Mouse (Mus musculus): ENCODE measurements at regions not wholly inside any gene's neighbourhood (a gene's known extent, or its start where the extent isn't known, plus 50 kb on each side); places are given as distances from the start of the nearest gene placed in this dataset.

GRCm38 (mm10) chr17:15192840-15193239 lies 151.5 kb upstream of the Gm3448 start:
- no peaks in the 10 kb centered on the region for H3K9me3 ChIP-seq (ENCODE audit: control insufficient read depth, insufficient read depth, low read depth, low read length)
- no peaks in the 10 kb centered on the region for H3K36me3 ChIP-seq (ENCODE audit: control insufficient read depth, insufficient read depth, low read length, poor library complexity, severe bottlenecking)
- no peak for DNase-seq (ENCODE audit: low read depth, low spot score)
- peaks cover 2 to 5% of the 10 kb centered on the region in 2 experiments; a peak in 2 of 4 replicates for H3K4me1 ChIP-seq (ENCODE audit: control insufficient read depth in 2 of 2, insufficient read depth in 2 of 2, low read length in 2 of 2, poor library complexity in 1 of 2)
- TF ChIP-seq CHD2 (IDR thresholded peaks at IDR 0.05; ENCODE audit: low read depth, low read length) = no peak
- no peak for TF ChIP-seq ZC3H11A (IDR thresholded peaks at IDR 0.05; ENCODE audit: borderline replicate concordance, low read depth, low read length)
- no peak for TF ChIP-seq ZNF384 (IDR thresholded peaks at IDR 0.05; ENCODE audit: low read depth, low read length)
- no peak for TF ChIP-seq HCFC1 (IDR thresholded peaks at IDR 0.05; ENCODE audit: borderline replicate concordance, insufficient read depth, low read length)
- TF ChIP-seq MAFK (IDR thresholded peaks at IDR 0.05; ENCODE audit: insufficient read depth, low read depth, low read length) = no peak
- in situ Hi-C loops (cut with MboI; ENCODE audit: low sequenced_read_pairs in 2 of 2, unreplicated experiment in 2 of 2) = no loop called here
- no peak overlapping the region for H3K27ac ChIP-seq (ENCODE audit: insufficient read depth, low read depth, low read length, poor library complexity, severe bottlenecking)
- no peak overlapping the region for H3K9ac ChIP-seq (ENCODE audit: insufficient read depth, low read depth, low read length, poor library complexity, severe bottlenecking)
- H3K4me3 ChIP-seq (ENCODE audit: insufficient read depth in 1 of 2, low read depth in 1 of 2, low read length in 2 of 2, poor library complexity in 1 of 2, severe bottlenecking in 1 of 2) = no peak overlapping the region

DNA sequence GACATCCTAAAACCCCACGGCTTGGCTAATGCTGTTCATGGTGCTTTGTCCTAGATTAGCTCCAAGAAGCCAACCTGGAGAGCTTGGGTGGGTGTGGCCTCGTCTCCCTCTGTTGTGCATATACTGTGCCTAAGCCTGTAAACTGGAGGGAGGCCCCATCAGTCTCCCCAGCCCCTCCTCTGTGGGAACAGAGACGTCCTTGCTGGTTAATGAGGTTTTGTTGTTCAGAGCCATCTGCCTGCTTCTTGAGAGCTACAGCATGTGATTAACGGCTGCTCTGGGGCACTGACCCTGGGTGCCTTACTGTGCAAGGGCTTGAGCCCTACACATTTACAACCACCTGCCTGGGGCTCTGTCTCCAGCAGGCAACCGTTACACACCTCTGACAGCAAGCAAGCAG lies 143.9 kb upstream of the Gm3448 start:
- Histone ChIP-seq H3K27ac (ENCODE audit: insufficient read depth, low read depth, low read length, poor library complexity, severe bottlenecking) (no peak overlapping the region), H3K36me3 (ENCODE audit: control insufficient read depth, insufficient read depth, low read length, poor library complexity, severe bottlenecking) (no peaks in the 10 kb centered on the region), H3K9ac (ENCODE audit: insufficient read depth, low read depth, low read length, poor library complexity, severe bottlenecking) (no peak overlapping the region), H3K9me3 (ENCODE audit: control insufficient read depth, insufficient read depth, low read depth, low read length) (no peaks in the 10 kb centered on the region), H3K4me3 (ENCODE audit: insufficient read depth in 1 of 2, low read depth in 1 of 2, low read length in 2 of 2, poor library complexity in 1 of 2, severe bottlenecking in 1 of 2) (no peak overlapping the region), H3K4me1 (ENCODE audit: control insufficient read depth in 2 of 2, insufficient read depth in 2 of 2, low read length in 2 of 2, poor library complexity in 1 of 2) (peaks cover 7 to 21% of the 10 kb centered on the region in 2 experiments)
- no peak for DNase-seq (ENCODE audit: low read depth, low spot score)
- TF ChIP-seq ZNF384 (IDR thresholded peaks at IDR 0.05; ENCODE audit: low read depth, low read length) (no peak), CHD2 (IDR thresholded peaks at IDR 0.05; ENCODE audit: low read depth, low read length) (no peak), MAFK (IDR thresholded peaks at IDR 0.05; ENCODE audit: insufficient read depth, low read depth, low read length) (no peak), ZC3H11A (IDR thresholded peaks at IDR 0.05; ENCODE audit: borderline replicate concordance, low read depth, low read length) (no peak), HCFC1 (IDR thresholded peaks at IDR 0.05; ENCODE audit: borderline replicate concordance, insufficient read depth, low read length) (no peak)
- in situ Hi-C loops (cut with MboI; ENCODE audit: low sequenced_read_pairs in 2 of 2, unreplicated experiment in 2 of 2) = no loop called here

- no peak overlapping the region for H3K4me3 ChIP-seq (ENCODE audit: insufficient read depth in 1 of 2, low read depth in 1 of 2, low read length in 2 of 2, poor library complexity in 1 of 2, severe bottlenecking in 1 of 2)
- no peaks in the 10 kb centered on the region for H3K9me3 ChIP-seq (ENCODE audit: control insufficient read depth, insufficient read depth, low read depth, low read length)
- H3K27ac ChIP-seq (ENCODE audit: insufficient read depth, low read depth, low read length, poor library complexity, severe bottlenecking) = no peak overlapping the region
- no peak overlapping the region for H3K9ac ChIP-seq (ENCODE audit: insufficient read depth, low read depth, low read length, poor library complexity, severe bottlenecking)
- in situ Hi-C loops (cut with MboI; ENCODE audit: low sequenced_read_pairs in 2 of 2, unreplicated experiment in 2 of 2) = no loop called here
- TF ChIP-seq MAFK (IDR thresholded peaks at IDR 0.05; ENCODE audit: insufficient read depth, low read depth, low read length) (no peak), HCFC1 (IDR thresholded peaks at IDR 0.05; ENCODE audit: borderline replicate concordance, insufficient read depth, low read length) (no peak), ZNF384 (IDR thresholded peaks at IDR 0.05; ENCODE audit: low read depth, low read length) (no peak), CHD2 (IDR thresholded peaks at IDR 0.05; ENCODE audit: low read depth, low read length) (no peak), ZC3H11A (IDR thresholded peaks at IDR 0.05; ENCODE audit: borderline replicate concordance, low read depth, low read length) (no peak)
- no peak for DNase-seq (ENCODE audit: low read depth, low spot score)
- no peaks in the 10 kb centered on the region for H3K36me3 ChIP-seq (ENCODE audit: control insufficient read depth, insufficient read depth, low read length, poor library complexity, severe bottlenecking)
- H3K4me1 ChIP-seq (ENCODE audit: control insufficient read depth in 2 of 2, insufficient read depth in 2 of 2, low read length in 2 of 2, poor library complexity in 1 of 2) = peaks cover 7 to 25% of the 10 kb centered on the region in 2 experiments
Measured at GRCm38 (mm10) chr17:15183800-15184199, 142.5 kb upstream of the Gm3448 start.

DNA sequence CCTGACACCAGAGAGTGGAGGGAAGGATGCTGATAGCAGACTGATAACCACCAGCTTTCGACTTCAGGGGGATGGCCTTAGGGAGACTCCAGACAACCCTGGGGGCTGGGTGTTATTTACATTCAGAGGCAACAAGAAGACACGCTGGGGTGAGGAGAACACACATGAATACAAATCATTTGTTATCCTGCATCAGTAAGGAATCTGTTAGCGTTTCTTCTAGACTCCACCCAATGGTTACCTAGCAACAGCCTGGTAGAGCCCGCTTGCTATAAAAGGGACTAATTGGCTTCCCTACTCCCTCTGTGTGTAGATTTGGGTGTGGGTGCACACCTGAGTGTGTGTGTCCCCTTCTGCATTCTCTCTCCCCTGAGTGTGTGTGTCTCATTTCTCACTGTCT lies 140.8 kb upstream of the Gm3448 start:
- no peak overlapping the region for H3K27ac ChIP-seq (ENCODE audit: insufficient read depth, low read depth, low read length, poor library complexity, severe bottlenecking)
- H3K4me1 ChIP-seq (ENCODE audit: control insufficient read depth in 2 of 2, insufficient read depth in 2 of 2, low read length in 2 of 2, poor library complexity in 1 of 2) = peaks cover 7 to 25% of the 10 kb centered on the region in 2 experiments
- no peaks in the 10 kb centered on the region for H3K36me3 ChIP-seq (ENCODE audit: control insufficient read depth, insufficient read depth, low read length, poor library complexity, severe bottlenecking)
- H3K4me3 ChIP-seq (ENCODE audit: insufficient read depth in 1 of 2, low read depth in 1 of 2, low read length in 2 of 2, poor library complexity in 1 of 2, severe bottlenecking in 1 of 2) = no peak overlapping the region
- TF ChIP-seq CHD2 (IDR thresholded peaks at IDR 0.05; ENCODE audit: low read depth, low read length) (no peak), HCFC1 (IDR thresholded peaks at IDR 0.05; ENCODE audit: borderline replicate concordance, insufficient read depth, low read length) (no peak), MAFK (IDR thresholded peaks at IDR 0.05; ENCODE audit: insufficient read depth, low read depth, low read length) (no peak), ZNF384 (IDR thresholded peaks at IDR 0.05; ENCODE audit: low read depth, low read length) (no peak), ZC3H11A (IDR thresholded peaks at IDR 0.05; ENCODE audit: borderline replicate concordance, low read depth, low read length) (no peak)
- no peaks in the 10 kb centered on the region for H3K9me3 ChIP-seq (ENCODE audit: control insufficient read depth, insufficient read depth, low read depth, low read length)
- no peak overlapping the region for H3K9ac ChIP-seq (ENCODE audit: insufficient read depth, low read depth, low read length, poor library complexity, severe bottlenecking)
- in situ Hi-C loops (cut with MboI; ENCODE audit: low sequenced_read_pairs in 2 of 2, unreplicated experiment in 2 of 2) = no loop called here
- peak; percentile 53 for DNase-seq (ENCODE audit: low read depth, low spot score)
